Mouse (Mus musculus): ENCODE data around the gene Fntb.

DNA sequence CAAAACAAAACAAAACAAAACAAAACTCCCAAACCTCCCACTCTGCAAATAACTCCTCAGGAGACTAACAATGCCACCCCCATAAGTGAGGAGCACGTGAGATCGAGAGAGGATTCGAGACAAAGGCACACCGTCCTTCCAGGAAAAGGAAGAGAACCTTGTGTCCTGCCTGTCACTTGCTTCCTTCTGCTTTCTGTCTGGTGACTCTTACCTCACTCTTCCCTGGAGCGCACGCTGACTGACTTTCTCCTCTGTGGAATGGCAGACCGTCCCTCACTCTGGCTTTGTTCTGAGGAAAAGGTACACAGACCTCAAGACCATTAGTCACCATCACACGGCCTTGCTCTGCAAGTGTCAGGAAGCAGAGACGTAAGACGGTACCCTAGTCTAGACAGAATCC, 48.2 kb downstream of the Fntb start:
- TF ChIP-seq CTCF (IDR thresholded peaks at IDR 0.05; ENCODE audit: low read depth, low read length) (no peak), POLR2AphosphoS5 (IDR thresholded peaks at IDR 0.05; ENCODE audit: insufficient replicate concordance, low read depth, low read length) (no peak), GATA1 (IDR thresholded peaks at IDR 0.05; ENCODE audit: borderline replicate concordance, low read length) (no peak), TAL1 (conservative IDR thresholded peaks at IDR 0.05; ENCODE audit: low read depth, low read length) (no peak)
